In the genomic region with DNA sequence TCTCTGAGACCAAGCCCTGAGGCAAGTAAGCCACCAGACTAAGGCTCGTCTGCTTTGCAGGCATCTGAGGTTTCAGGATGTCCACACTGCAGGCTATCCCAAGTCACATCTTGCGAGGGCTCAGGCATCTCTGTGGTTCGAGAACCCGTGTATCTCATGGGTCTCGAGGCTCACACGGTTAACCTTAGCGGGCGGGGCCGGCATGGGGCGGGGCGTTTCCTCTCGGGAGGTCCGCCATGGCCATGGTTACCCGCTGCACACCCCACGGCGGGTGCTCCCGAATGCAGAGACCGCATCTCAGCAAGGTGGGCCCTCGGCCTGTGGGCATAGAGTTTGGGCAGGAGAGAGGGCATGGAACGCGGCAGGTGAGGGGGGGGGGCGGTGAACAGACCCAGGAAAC, we compare ENCODE assay signal across 8 mouse cellular contexts. TPM values are rescaled to one million over a fixed set of nuclear protein-coding genes. Genes with fewer than 3 reads are reported as not detected.
DNase-seq lines count a peak whose midpoint lies in the region.

Rgs11 (plus strand) TSS at position 215 of the 400 bp plus-strand sequence.

- peak; percentile 36 to 42 for DNase-seq in cerebellum, adult 18-20 months
- no peak for DNase-seq in cerebellum, adult 9-11 months
- peak; percentile 68 for DNase-seq in A20 (ENCODE audit: low read depth, low spot score)
- DNase-seq in heart, postnatal 14 days = peak; percentile 32 to 49
- DNase-seq in left cerebral cortex, adult 8-10 months (ENCODE audit: low spot score in 2 of 2) = peak in 1 of 2 experiments; percentile 43
- peak; percentile 69 for DNase-seq in lung, postnatal 36 days
- peak; percentile 47 to 78 for DNase-seq in spleen, postnatal 10 days (ENCODE audit: low spot score in 2 of 2)

- H3K4me3 ChIP-seq in brown adipose tissue, adult 24 weeks (ENCODE audit: insufficient read depth, low read depth, low read length) = peak within 1 kb of the TSS; percentile 43

- H3K27ac ChIP-seq in brown adipose tissue, adult 24 weeks (replicated peaks; ENCODE audit: low read depth, low read length) = no peak within 1 kb of the TSS

- intact Hi-C loops in heart, postnatal 14 days (cut with DNase I) = no loop called here

- no peaks in the 10 kb centered on the region for H3K4me1 ChIP-seq in brown adipose tissue, adult 24 weeks (ENCODE audit: control insufficient read depth, insufficient read depth, insufficient read length, low read length)

RNA-seq across cellular contexts. Expression of gene Rgs11, which starts in this region (rescaled TPM):
- polyA plus RNA-seq in brown adipose tissue, adult 24 weeks (2012; ENCODE audit: insufficient read depth, insufficient read length, missing spikeins) = not detected in 2 replicates
- 1 to 10 TPM in 1 of 2 experiments, under 1 TPM in 1; 0.72 to 1.7 TPM for total RNA-seq in heart, postnatal 14 days (2021)
- total RNA-seq in left cerebral cortex, adult 8-10 months (2022) = 10 to 100 TPM; 34.5 to 49.5 (median 46.8) TPM

Comparison
In these comparisons a context has a peak if more than half of its experiments do, and no peak if none do; other contexts are left out.
1. RNA of gene Rgs11 (total RNA-seq): 34.5 to 49.5 TPM in left cerebral cortex, adult 8-10 months; 0.72 to 1.7 TPM in heart, postnatal 14 days; every median in the first group is over 10 times any median in the second.